7 mouse cellular contexts compared by ENCODE assay signal in genomic region chr9:108783548-108784463, GRCm38 (mm10). TPM values are rescaled to one million over a fixed set of nuclear protein-coding genes. Genes with fewer than 3 reads are reported as not detected.
A peak's percentile ranks its signal among the peaks of the same experiment; 100 is the strongest.
DNase-seq lines count a peak whose midpoint lies in the region; ATAC-seq lines count a peak whose summit lies in the region.

TSS of gene Ip6k2 (plus strand) at chr9:108783796.

- H3K9me3 ChIP-seq in intestine, embryonic 16.5 days (ENCODE audit: control insufficient read depth, low read length), result no peaks in the 10 kb centered on the region
- no peaks in the 10 kb centered on the region for H3K9me3 ChIP-seq in midbrain, embryonic 11.5 days (ENCODE audit: control insufficient read depth, low read length)

- H3K27ac ChIP-seq in intestine, embryonic 16.5 days (ENCODE audit: low read length), result peak within 1 kb of the TSS; percentile 88
- H3K27ac ChIP-seq in midbrain, embryonic 11.5 days (ENCODE audit: low read depth, low read length), result peak within 1 kb of the TSS; percentile 92

- under 1% methylated on average over 56 of the region's 56 CpGs for WGBS in intestine, embryonic 16.5 days
- under 1% methylated on average over 55 of the region's 56 CpGs for WGBS in midbrain, embryonic 11.5 days

- peak within 1 kb of the TSS; percentile 57 for H3K4me2 ChIP-seq in intestine, embryonic 16.5 days (ENCODE audit: low read depth, low read length)
- H3K4me2 ChIP-seq in midbrain, embryonic 11.5 days, result peak within 1 kb of the TSS; percentile 55

- intact Hi-C loops in left cerebral cortex, postnatal 36 days (cut with DNase I), result no loop called here

- DNase-seq in adrenal gland, adult 2 months, result peak; percentile 98
- peak; percentile 93 for DNase-seq in embryo, embryonic 11.5 days (ENCODE audit: low read depth, low spot score)
- DNase-seq in gastrocnemius, postnatal 4 days (ENCODE audit: low spot score in 2 of 2), result peak; percentile 93 to 97
- peak; percentile 96 for DNase-seq in left cerebral cortex, postnatal 36 days (ENCODE audit: low spot score in 2 of 2)
- DNase-seq in midbrain, embryonic 11.5 days (ENCODE audit: low spot score, missing footprints), result peak; percentile 99
- peak; percentile 86 for DNase-seq in skeletal muscle tissue, adult 2 months (ENCODE audit: low read depth, low spot score)

- H3K9ac ChIP-seq in intestine, embryonic 16.5 days (ENCODE audit: low read depth, low read length), result peak within 1 kb of the TSS; percentile 97
- peak within 1 kb of the TSS; percentile 98 for H3K9ac ChIP-seq in midbrain, embryonic 11.5 days (ENCODE audit: low read length)

- peak; percentile 97 for ATAC-seq in intestine, embryonic 16.5 days
- ATAC-seq in midbrain, embryonic 11.5 days (ENCODE audit: low FRiP score), result peak; percentile 98

- peaks cover 29% of the 10 kb centered on the region for H3K4me1 ChIP-seq in intestine, embryonic 16.5 days (ENCODE audit: control insufficient read depth, insufficient read depth, low read length)
- peaks cover 40% of the 10 kb centered on the region for H3K4me1 ChIP-seq in midbrain, embryonic 11.5 days (ENCODE audit: control insufficient read depth, insufficient read depth, low read length)

- no peaks in the 10 kb centered on the region for H3K27me3 ChIP-seq in intestine, embryonic 16.5 days (replicated peaks; ENCODE audit: control insufficient read depth, insufficient read depth, low read length)
- no peaks in the 10 kb centered on the region for H3K27me3 ChIP-seq in midbrain, embryonic 11.5 days (ENCODE audit: control insufficient read depth, insufficient read depth, low read length)

- no peaks in the 10 kb centered on the region for H3K36me3 ChIP-seq in intestine, embryonic 16.5 days (ENCODE audit: control insufficient read depth, insufficient read depth, low read length)
- H3K36me3 ChIP-seq in midbrain, embryonic 11.5 days (ENCODE audit: control insufficient read depth, insufficient read depth, low read length), result no peaks in the 10 kb centered on the region

- H3K4me3 ChIP-seq in intestine, embryonic 16.5 days (ENCODE audit: low read length), result peak within 1 kb of the TSS; percentile 81
- H3K4me3 ChIP-seq in midbrain, embryonic 11.5 days (ENCODE audit: low read depth, low read length), result peak within 1 kb of the TSS; percentile 93

RNA-seq across cellular contexts. Expression of gene Ip6k2, which starts in this region (rescaled TPM):
- 10 to 100 TPM; 82.9 to 85.9 TPM for total RNA-seq in adrenal gland, adult 2 months (2021)
- 73.4 and 92.1 TPM in 2 replicates for polyA plus RNA-seq in adrenal gland, adult 2 months (2012; rRNA removed)
- 10 to 100 TPM; 43.7 to 44.3 TPM for total RNA-seq in gastrocnemius, postnatal 4 days (2021)
- 57.2 and 59.4 TPM in 2 replicates for polyA plus RNA-seq in intestine, embryonic 16.5 days (2015; fragmentation: Nextera tagmentation; extraction: Ambion mirVana)
- 100 to 1,000 TPM; 155 to 158 TPM for total RNA-seq in left cerebral cortex, postnatal 36 days (2021)
- polyA plus RNA-seq in midbrain, embryonic 11.5 days (2014; fragmentation: Nextera tagmentation; extraction: Ambion mirVana), result 104 and 109 TPM in 2 replicates

Comparison
In these comparisons a context has a peak if more than half of its experiments do, and no peak if none do; other contexts are left out.
1. Peak in every context shown above with its lines: DNase-seq, ATAC-seq, H3K4me3 ChIP-seq and H3K27ac ChIP-seq.